Mouse (Mus musculus) hindbrain, embryonic 11.5 days (tissue): Measurements from ENCODE around the gene Tnn. TPM values are rescaled to one million over a fixed set of nuclear protein-coding genes. Genes with fewer than 3 reads are reported as not detected.
A peak's percentile ranks its signal among the peaks of the same experiment; 100 is the strongest.

Experiments used
- ATAC-seq: fragments of 200-750 bp; cut with Nextera tagmentation; 2 replicates; pipeline ENCODE4 v1.8.0; 2017; ENCODE audit warnings: mild to moderate bottlenecking, moderate TSS enrichment, moderate library complexity; ENCODE audit not compliant: low FRiP score
- DNase-seq: peaks from one replicate; pipeline ENCODE4 v3.0.0-alpha.2; 2015; ENCODE audit warnings: low spot score
- H3K27ac ChIP-seq: fragments of 300-500 bp; sonication (generic); 2 replicates; pipeline ENCODE4 v1.5.1; 2014; ENCODE audit warnings: mild to moderate bottlenecking, low read depth, low read length
- H3K27me3 ChIP-seq: fragments of 300-500 bp; sonication (generic); 2 replicates; pipeline ENCODE4 v1.6.1; 2014; ENCODE audit warnings: mild to moderate bottlenecking, low read length, moderate library complexity, mixed read lengths; ENCODE audit not compliant: control insufficient read depth, insufficient read depth
- H3K36me3 ChIP-seq: fragments of 300-500 bp; sonication (generic); 2 replicates; pipeline ENCODE4 v1.6.1; 2014; ENCODE audit warnings: mild to moderate bottlenecking, low read length, moderate library complexity, mixed read lengths; ENCODE audit not compliant: control insufficient read depth, insufficient read depth
- H3K4me1 ChIP-seq: fragments of 300-500 bp; sonication (generic); replicated peaks from 2 replicates; pipeline ENCODE4 v1.6.1; 2014; ENCODE audit warnings: low read length, mixed read lengths; ENCODE audit not compliant: control insufficient read depth, insufficient read depth
- H3K4me2 ChIP-seq: fragments of 300-500 bp; sonication (generic); replicated peaks from 2 replicates; pipeline ENCODE4 v1.6.1; 2014; ENCODE audit warnings: mild to moderate bottlenecking, low read depth, low read length
- H3K4me3 ChIP-seq: fragments of 300-500 bp; sonication (generic); 2 replicates; pipeline ENCODE4 v1.5.1; 2014; ENCODE audit warnings: low read depth, low read length
- H3K9ac ChIP-seq: fragments of 300-500 bp; sonication (generic); 2 replicates; pipeline ENCODE4 v1.6.1; 2014; ENCODE audit warnings: low read depth, low read length
- H3K9me3 ChIP-seq: fragments of 300-500 bp; sonication (generic); 2 replicates; pipeline ENCODE4 v1.6.1; 2016; ENCODE audit warnings: low read length; ENCODE audit not compliant: control insufficient read depth
- WGBS: fragments of 180-500 bp; shearing (Covaris S2); extraction: QIAGEN DNeasy Blood & Tissue Kit; methylation state at CpG from one replicate; pipeline ENCODE4 v1.1.7; 2014; 5-methylcytosine and 5-hydroxymethylcytosine counted together
- polyA plus RNA-seq: library from polyadenylated mRNA; unstranded; fragments of >200 nt; fragmentation: Nextera tagmentation; extraction: Ambion mirVana; gene quantifications from 2 replicates; pipeline ENCODE4 v1.2.1, GENCODE M21; 2014

Gene Tnn
- polyA plus RNA-seq, 1 experiment from 2014 or later, result 0.03 TPM

- ATAC-seq, result no peak
- no peaks in the 10 kb centered on the region for H3K27me3 ChIP-seq
- H3K4me3 ChIP-seq, result no peak overlapping the region
- 91% methylated on average over 6 of the region's 6 CpGs for WGBS
- no peaks in the 10 kb centered on the region for H3K4me1 ChIP-seq
- no peaks in the 10 kb centered on the region for H3K36me3 ChIP-seq
- H3K4me2 ChIP-seq, result no peak overlapping the region
- H3K9me3 ChIP-seq, result no peaks in the 10 kb centered on the region
- H3K9ac ChIP-seq, result no peak overlapping the region
- no peak overlapping the region for H3K27ac ChIP-seq
- no peak for DNase-seq
Observed at GRCm38 (mm10) chr1:160050898-160051297, 102.5 kb downstream of the Tnn start.

GRCm38 (mm10) chr1:160049131-160049880 is 104.1 kb downstream of the Tnn start:
- Histone ChIP-seq H3K9me3 (no peaks in the 10 kb centered on the region), H3K27ac (no peak overlapping the region), H3K4me2 (no peak overlapping the region), H3K4me3 (no peak overlapping the region), H3K4me1 (peaks cover 2% of the 10 kb centered on the region; the same call in 1 of the 2 replicates), H3K9ac (no peak overlapping the region), H3K36me3 (no peaks in the 10 kb centered on the region), H3K27me3 (no peaks in the 10 kb centered on the region)
- DNase-seq (no peak), ATAC-seq (no peak)
- 82% methylated on average over 5 of the region's 5 CpGs for WGBS

- no peaks in the 10 kb centered on the region for H3K36me3 ChIP-seq
- H3K9me3 ChIP-seq, result no peaks in the 10 kb centered on the region
- no peaks in the 10 kb centered on the region for H3K27me3 ChIP-seq
- no peak overlapping the region for H3K4me2 ChIP-seq
- no peak overlapping the region for H3K27ac ChIP-seq
- DNase-seq (no peak), ATAC-seq (no peak)
- no peak overlapping the region for H3K9ac ChIP-seq
- peaks cover 4% of the 10 kb centered on the region; the same call in 1 of the 2 replicates for H3K4me1 ChIP-seq
- H3K4me3 ChIP-seq, result no peak overlapping the region
- WGBS, result 92% methylated on average over 7 of the region's 7 CpGs
Observed at GRCm38 (mm10) chr1:160047481-160047931, 105.9 kb downstream of the Tnn start.

- H3K9me3 ChIP-seq, result no peaks in the 10 kb centered on the region
- H3K36me3 ChIP-seq, result no peaks in the 10 kb centered on the region
- no peak overlapping the region for H3K9ac ChIP-seq
- no peak overlapping the region for H3K27ac ChIP-seq
- H3K4me1 ChIP-seq, result peaks cover 4% of the 10 kb centered on the region; the same call in 1 of the 2 replicates
- no peak for ATAC-seq
- H3K4me3 ChIP-seq, result no peak overlapping the region
- WGBS, result 91% methylated on average over 4 of the region's 4 CpGs
- H3K27me3 ChIP-seq, result no peaks in the 10 kb centered on the region
- H3K4me2 ChIP-seq, result no peak overlapping the region
- no peak for DNase-seq
Observed at GRCm38 (mm10) chr1:160046786-160047185, 106.6 kb downstream of the Tnn start.

- no peak overlapping the region for H3K27ac ChIP-seq
- H3K9ac ChIP-seq, result no peak overlapping the region
- H3K9me3 ChIP-seq, result no peaks in the 10 kb centered on the region
- no peak overlapping the region for H3K4me3 ChIP-seq
- H3K4me2 ChIP-seq, result no peak overlapping the region
- peaks cover 4% of the 10 kb centered on the region; the same call in 1 of the 2 replicates for H3K4me1 ChIP-seq
- ATAC-seq, result no peak
- H3K36me3 ChIP-seq, result no peaks in the 10 kb centered on the region
- DNase-seq, result no peak
- no peaks in the 10 kb centered on the region for H3K27me3 ChIP-seq
- WGBS, result 87% methylated on average over 5 of the region's 5 CpGs
Observed at GRCm38 (mm10) chr1:160045971-160046370, 107.4 kb downstream of the Tnn start.

GRCm38 (mm10) chr1:160045056-160045715 is 108.2 kb downstream of the Tnn start:
- no peaks in the 10 kb centered on the region for H3K9me3 ChIP-seq
- H3K27ac ChIP-seq, result no peak overlapping the region
- H3K4me1 ChIP-seq, result peaks cover 4% of the 10 kb centered on the region; the same call in 1 of the 2 replicates
- ATAC-seq, result no peak
- H3K27me3 ChIP-seq, result no peaks in the 10 kb centered on the region
- no peak overlapping the region for H3K4me2 ChIP-seq
- WGBS, result 69% methylated on average over 3 of the region's 3 CpGs
- no peak overlapping the region for H3K4me3 ChIP-seq
- H3K9ac ChIP-seq, result no peak overlapping the region
- no peaks in the 10 kb centered on the region for H3K36me3 ChIP-seq
- no peak for DNase-seq

- Histone ChIP-seq H3K27ac (no peak within 1 kb of the TSS), H3K4me2 (peak within 1 kb of the TSS; percentile 58), H3K4me3 (peak within 1 kb of the TSS; percentile 33), H3K27me3 (no peaks in the 10 kb centered on the region), H3K9me3 (no peaks in the 10 kb centered on the region), H3K9ac (peak within 1 kb of the TSS; percentile 39), H3K36me3 (no peaks in the 10 kb centered on the region), H3K4me1 (peaks cover 4% of the 10 kb centered on the region; the same call in 1 of the 2 replicates)
- peak; percentile 41 for DNase-seq
- ATAC-seq, result peak; percentile 63
- WGBS, result 5% methylated on average over 33 of the region's 33 CpGs
Observed at GRCm38 (mm10) chr1:160044237-160045021, 109.0 kb downstream of the Tnn start, which contains the start of gene 4930523C07Rik. Gene 4930523C07Rik, plus strand, starts transcription at chr1:160044382.

GRCm38 (mm10) chr1:160043271-160043975 is 110.0 kb downstream of the Tnn start:
- 93% methylated on average over 13 of the region's 13 CpGs for WGBS
- H3K4me2 ChIP-seq, result no peak overlapping the region

More at GRCm38 (mm10) chr1:160043271-160043975, 110.0 kb downstream of the Tnn start:
- Histone ChIP-seq H3K27ac (no peak overlapping the region), H3K36me3 (no peaks in the 10 kb centered on the region), H3K4me3 (no peak overlapping the region), H3K27me3 (no peaks in the 10 kb centered on the region), H3K4me1 (peaks cover 4% of the 10 kb centered on the region; the same call in 1 of the 2 replicates), H3K9me3 (no peaks in the 10 kb centered on the region), H3K9ac (no peak overlapping the region)
- no peak for ATAC-seq
- DNase-seq, result no peak
